Mouse (Mus musculus) frontal cortex, postnatal 14 days (tissue): ENCODE data around the gene Arid3a.
"Not testable (repeated sequence)": the region's sequence is repeated elsewhere in the genome, so short reads cannot be mapped to it uniquely, and the experiment has no call there.

Experiments used
- DNase-seq, 2 experiments: peaks; one replicate each; pipeline ENCODE4 v3.0.0; 2022; ENCODE audit warnings: low spot score in 2 of 2

Arid3a gene

DNA sequence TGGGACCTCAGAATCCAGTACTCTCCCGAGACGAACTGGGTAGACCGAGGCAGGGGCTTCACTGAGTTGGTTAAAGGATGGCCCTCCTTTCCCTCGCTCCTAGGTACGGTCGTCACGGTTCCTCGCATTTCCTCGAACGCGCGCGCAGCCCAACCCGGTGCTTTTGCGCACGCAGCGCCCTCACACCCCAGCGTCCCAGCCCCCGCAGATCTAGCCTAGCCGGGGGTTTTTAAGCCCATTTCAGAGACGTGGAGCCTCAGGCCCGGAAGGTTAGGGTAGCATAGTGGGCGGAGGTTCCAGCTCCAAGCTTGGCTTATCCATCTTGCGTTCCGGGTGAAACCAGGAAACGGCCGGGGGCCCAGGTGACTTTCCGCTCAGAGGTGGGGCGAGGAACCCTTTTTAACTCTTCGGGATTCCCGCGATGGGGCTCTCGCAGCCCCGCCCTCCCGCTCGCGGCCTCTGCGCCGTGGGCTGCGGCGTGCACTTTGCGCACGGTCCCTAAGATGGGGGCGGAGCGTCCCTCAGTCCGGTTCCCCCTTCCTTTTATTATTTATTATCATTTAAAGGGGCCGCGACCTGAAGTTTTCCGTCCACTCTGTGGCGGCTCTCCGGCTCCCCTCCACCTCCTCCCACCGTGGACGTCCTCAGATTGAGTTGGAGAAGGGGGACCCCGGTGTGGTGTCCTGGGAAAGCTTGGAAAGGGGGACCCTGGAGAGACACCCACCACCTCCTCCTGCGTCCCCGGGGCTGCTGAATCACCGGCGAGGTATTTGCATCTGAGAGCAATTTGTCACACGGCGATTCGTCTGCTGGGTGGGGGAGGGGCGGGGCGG lies at the start of gene Arid3a:
Arid3a (plus strand) TSS at position 553 of the 833 bp plus-strand sequence.
- peak; percentile 77 to 79 for DNase-seq

- DNase-seq = no peak
These were observed 49.7 kb upstream of the Arid3a start for GRCm38 (mm10) chr10:79877174-79877573.

GRCm38 (mm10) chr10:79877757-79878156 lies 49.1 kb upstream of the Arid3a start:
- no peak for DNase-seq

- no peak for DNase-seq
These were observed 47.3 kb upstream of the Arid3a start for GRCm38 (mm10) chr10:79879527-79879926.

DNA sequence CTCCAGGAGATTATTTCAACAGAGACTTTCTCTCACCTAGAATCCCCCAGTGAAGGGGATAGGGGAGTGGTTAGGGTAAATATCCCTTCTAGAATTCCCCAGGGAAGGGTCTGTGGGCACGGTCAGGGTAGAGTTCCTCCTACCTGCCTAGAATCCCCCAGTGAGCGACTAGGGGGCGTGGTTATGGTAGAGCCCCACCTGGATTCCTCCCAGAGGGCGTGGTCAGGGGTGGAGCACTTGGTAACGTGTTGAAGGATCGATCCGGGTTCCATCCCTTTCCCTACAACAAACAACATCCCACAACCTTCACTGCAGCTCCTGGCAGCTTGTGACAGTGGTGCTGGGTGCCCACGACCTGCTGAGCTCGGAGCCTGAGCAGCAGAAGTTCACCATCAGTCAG lies 46.1 kb upstream of the Arid3a start:
- no peak for DNase-seq

DNA sequence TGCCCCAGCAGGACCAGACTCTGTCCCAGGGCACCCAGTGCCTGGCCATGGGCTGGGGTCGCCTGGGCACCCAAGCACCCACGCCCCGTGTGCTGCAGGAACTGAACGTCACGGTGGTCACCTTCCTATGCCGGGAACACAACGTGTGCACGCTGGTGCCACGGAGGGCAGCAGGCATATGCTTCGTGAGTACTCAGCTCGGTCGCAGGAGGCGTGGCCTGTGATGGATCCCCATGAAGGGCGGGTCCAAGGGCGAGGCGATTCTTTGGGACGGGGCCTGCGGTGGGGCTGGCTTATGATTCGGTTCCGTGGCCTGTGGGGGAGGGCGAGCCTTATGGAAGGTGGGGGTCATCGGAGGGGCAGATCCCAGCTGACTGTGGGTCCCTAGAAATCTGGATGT lies 44.9 kb upstream of the Arid3a start:
- no peak for DNase-seq

- DNase-seq = peak in 1 of 2 experiments; percentile 71
These were observed 43.4 kb upstream of the Arid3a start for GRCm38 (mm10) chr10:79883297-79884084.

GRCm38 (mm10) chr10:79884446-79884845 lies 42.4 kb upstream of the Arid3a start:
- DNase-seq = no peak

- not testable (repeated sequence) for DNase-seq
These were observed 41.9 kb upstream of the Arid3a start for GRCm38 (mm10) chr10:79884938-79885337.

DNA sequence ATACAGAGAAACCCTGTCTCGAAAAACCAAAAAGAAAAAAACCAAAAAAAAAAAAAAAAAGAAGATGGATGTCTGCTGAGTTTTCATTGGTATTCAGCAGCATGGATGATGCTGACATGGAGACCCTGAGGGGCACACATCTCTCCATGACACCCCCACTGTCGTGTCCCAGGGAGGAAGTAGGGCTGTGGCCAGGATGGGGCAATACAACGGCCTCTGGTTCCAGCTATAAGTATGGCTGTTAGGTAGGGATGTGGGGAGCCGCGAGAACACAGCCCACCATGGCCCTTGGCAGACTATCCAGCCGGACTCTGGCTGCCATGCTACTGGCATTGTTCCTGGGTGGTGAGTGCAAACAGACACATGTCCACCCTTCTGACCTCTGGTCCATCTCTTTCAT lies 40.8 kb upstream of the Arid3a start, which contains the start of gene Elane:
Elane (plus strand) TSS at position 194 of the 400 bp plus-strand sequence.
- no peak for DNase-seq

- DNase-seq = no peak
These were observed 40.2 kb upstream of the Arid3a start for GRCm38 (mm10) chr10:79886611-79887010.

GRCm38 (mm10) chr10:79889386-79889785 lies 37.5 kb upstream of the Arid3a start:
- DNase-seq = no peak

DNA sequence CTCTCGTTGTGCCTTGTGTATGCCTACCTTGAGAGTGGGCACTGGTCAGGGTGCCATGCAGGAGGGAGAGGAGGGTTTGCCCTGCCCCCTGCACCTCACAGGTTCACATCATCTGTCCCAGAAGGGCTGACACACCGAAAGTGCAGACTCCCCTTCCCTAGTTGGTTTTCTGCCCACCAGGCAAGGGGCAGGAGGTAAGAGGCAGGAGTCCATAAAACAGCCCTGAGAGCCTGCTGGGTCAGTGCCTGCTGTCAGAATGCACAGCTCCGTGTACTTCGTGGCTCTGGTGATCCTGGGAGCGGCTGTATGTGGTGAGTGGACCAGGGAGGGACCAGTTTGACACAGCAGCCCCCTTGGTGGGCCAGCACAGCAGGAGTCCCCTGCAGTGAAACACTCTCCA lies 36.2 kb upstream of the Arid3a start, which contains the start of gene Cfd:
Cfd (plus strand) TSS at position 184 of the 400 bp plus-strand sequence.
- no peak for DNase-seq

GRCm38 (mm10) chr10:79892451-79893118 lies 34.3 kb upstream of the Arid3a start:
- peak in 1 of 2 experiments; percentile 68 for DNase-seq

- no peak for DNase-seq
These were observed 30.5 kb upstream of the Arid3a start for GRCm38 (mm10) chr10:79896306-79896705.

GRCm38 (mm10) chr10:79896814-79897213 lies 30.0 kb upstream of the Arid3a start:
- DNase-seq = no peak

GRCm38 (mm10) chr10:79897316-79898245 lies 29.3 kb upstream of the Arid3a start:
- DNase-seq = no peak

DNA sequence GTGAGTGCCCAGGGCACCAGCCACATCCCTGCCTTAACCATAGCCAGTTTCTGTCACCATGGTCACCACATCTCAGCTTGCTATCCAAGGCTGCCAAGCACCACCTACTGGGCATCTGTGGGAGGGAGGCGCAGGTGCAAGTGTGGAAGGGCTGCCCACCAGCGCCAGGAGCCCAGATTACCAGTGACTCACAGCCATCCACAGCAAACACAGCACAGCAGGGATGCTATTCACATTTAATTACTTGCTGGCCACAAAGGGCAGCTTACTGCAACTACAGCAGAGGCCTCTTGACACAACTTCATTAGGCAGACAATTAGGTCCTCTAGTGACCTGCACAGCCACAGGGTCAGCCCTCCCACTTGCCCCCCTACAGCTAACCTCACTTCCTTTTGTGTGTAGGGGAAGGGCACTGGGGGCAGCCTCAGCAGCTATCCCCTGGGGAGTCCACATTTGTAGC lies 25.9 kb upstream of the Arid3a start:
- DNase-seq = peak; percentile 37 to 63

DNA sequence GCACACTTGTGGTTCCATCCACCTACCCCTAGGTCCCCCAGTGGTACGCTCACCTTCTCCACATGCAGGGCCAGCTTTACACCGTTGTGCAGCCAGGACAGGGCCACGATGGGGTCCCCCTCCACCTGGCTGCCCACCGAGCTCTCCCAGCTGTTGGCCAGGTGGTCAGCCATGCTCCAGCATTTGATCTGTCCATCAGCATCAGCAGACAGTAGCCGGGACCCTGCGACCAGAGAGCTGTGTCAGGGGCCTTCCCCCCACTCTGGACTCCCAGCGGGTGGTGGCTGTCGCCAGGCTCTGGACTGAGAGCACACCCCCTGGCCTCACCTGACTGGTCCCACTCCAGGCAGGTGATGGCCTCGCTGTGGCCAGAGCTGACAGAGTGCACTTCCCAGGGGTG lies 20.1 kb upstream of the Arid3a start:
- DNase-seq = no peak

DNA sequence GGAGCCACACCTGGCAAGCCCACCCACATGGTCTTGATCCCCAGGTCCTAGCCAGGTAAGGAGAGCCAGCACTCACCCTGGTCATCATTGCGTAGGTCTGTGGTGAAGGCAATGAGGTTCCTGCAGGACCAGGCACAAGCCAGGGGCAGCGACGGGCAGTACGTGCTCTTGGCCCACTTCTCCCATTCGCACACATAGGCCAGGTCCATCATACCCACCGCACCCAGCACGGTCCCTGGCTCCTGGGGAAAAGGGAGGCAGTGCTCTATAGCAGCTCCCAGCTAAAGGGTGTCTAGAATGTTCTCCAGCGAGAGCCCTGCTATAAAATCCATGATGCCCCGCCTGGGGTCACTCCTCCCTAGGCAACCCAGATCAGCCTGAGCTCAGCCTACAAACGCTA lies 19.4 kb upstream of the Arid3a start:
- DNase-seq = no peak
